Mouse (Mus musculus) cerebellum, adult 2 months (tissue): Measurements from ENCODE around the gene Parp14.

Experiments used
- CTCF ChIP-seq: fragments of 200-500 bp; IDR thresholded peaks from 2 replicates; pipeline ENCODE4 v1.5.1; 2011; ENCODE audit warnings: low read depth, mild to moderate bottlenecking, control low read depth, low read length, moderate library complexity, borderline replicate concordance; ENCODE audit not compliant: insufficient read depth
- POLR2A ChIP-seq: fragments of 200-500 bp; IDR thresholded peaks from 2 replicates; pipeline ENCODE4 v1.6.1; 2011; ENCODE audit warnings: low read length, control low read depth, borderline replicate concordance; ENCODE audit not compliant: insufficient read depth

DNA sequence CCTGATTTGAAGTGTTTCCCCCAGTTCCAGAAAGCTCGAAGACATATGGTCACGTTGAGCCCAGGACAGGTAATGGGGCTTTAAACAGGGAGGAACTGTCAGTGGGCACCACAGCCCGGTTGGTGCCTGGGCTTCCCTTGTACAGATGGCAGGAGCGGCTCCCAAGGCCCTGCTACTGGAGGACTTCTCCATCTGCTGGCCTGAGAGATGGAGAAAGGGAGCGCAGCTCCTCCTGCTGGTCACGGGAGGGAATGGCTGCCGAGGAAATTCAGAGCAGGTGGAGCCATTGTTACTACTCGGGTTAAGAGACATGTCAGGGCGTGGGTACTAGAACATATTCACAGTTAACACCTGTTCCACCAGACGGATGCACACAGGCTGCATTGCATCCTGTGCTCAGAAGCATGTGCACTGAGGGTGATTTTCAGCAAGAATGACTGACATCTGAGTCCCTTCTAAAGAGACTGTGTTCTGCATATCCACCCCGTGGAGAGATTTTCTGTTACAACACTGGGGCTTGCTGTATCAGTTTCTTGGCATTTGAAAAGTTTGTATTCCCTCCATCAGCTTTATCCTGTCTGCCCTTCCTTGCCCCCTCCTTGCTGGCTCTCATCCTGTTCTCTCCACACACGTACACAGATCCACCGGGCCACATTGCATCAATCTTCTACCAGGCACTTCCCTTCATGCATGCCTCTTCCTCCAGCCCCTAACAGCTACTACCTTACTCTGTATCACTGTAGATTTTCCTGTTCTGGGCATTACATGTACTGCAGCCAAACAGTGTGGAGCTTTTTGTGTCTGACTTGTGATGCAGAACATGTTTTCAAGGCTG, 53.9 kb downstream of the Parp14 start:
- TF ChIP-seq CTCF (peak; percentile 99), POLR2A (no peak)
